Mouse (Mus musculus) MEL (cell line): ENCODE measurements at regions not wholly inside any gene's neighbourhood (a gene's known extent, or its start where the extent isn't known, plus 50 kb on each side); places are given as distances from the start of the nearest gene placed in this dataset.

Source experiments
- CTCF ChIP-seq, 3 experiments: IDR thresholded peaks in 2 of 3; conservative IDR thresholded peaks in 1 of 3; 2 replicates each; pipeline ENCODE4 v1.5.1; 2011 to 2012; ENCODE audit warnings: low read length in 3 of 3, low read depth in 2 of 3, mild to moderate bottlenecking in 2 of 3, improper control_type of control experiment in 1 of 3, inconsistent platforms in 1 of 3, mixed read lengths in 1 of 3, moderate library complexity in 1 of 3; ENCODE audit not compliant: control insufficient read depth in 1 of 3, insufficient read depth in 1 of 3, poor library complexity in 1 of 3, severe bottlenecking in 1 of 3
- E2F4 ChIP-seq: IDR thresholded peaks from 2 replicates; pipeline ENCODE4 v1.6.1; 2011; ENCODE audit warnings: low read depth, low read length, improper control_type of control experiment, borderline replicate concordance
- EP300 ChIP-seq, 2 experiments: IDR thresholded peaks; 2 replicates each; pipeline ENCODE4 v1.6.1; 2011; ENCODE audit warnings: improper control_type of control experiment in 2 of 2, low read length in 2 of 2, low read depth in 1 of 2, mild to moderate bottlenecking in 1 of 2
- ETS1 ChIP-seq: IDR thresholded peaks from 2 replicates; pipeline ENCODE4 v1.6.1; 2012; ENCODE audit warnings: low read depth, mild to moderate bottlenecking, inconsistent platforms, low read length, improper control_type of control experiment, moderate library complexity
- MAFK ChIP-seq: IDR thresholded peaks from 2 replicates; pipeline ENCODE4 v1.6.1; 2011; ENCODE audit warnings: low read depth, mild to moderate bottlenecking, low read length, improper control_type of control experiment, borderline replicate concordance
- MEF2A ChIP-seq: IDR thresholded peaks from 2 replicates; pipeline ENCODE4 v1.6.1; 2014; ENCODE audit warnings: low read depth, mild to moderate bottlenecking, inconsistent platforms, low read length, improper control_type of control experiment; ENCODE audit not compliant: poor library complexity, insufficient replicate concordance, severe bottlenecking; ENCODE audit errors: extremely low read depth
- POLR2A ChIP-seq, 2 experiments: IDR thresholded peaks; 2 replicates each; pipeline ENCODE4 v1.6.1; 2011 to 2012; ENCODE audit warnings: low read length in 2 of 2, mild to moderate bottlenecking in 2 of 2, control low read depth in 1 of 2, improper control_type of control experiment in 1 of 2, low read depth in 1 of 2, moderate library complexity in 1 of 2; ENCODE audit not compliant: control insufficient read depth in 1 of 2, insufficient read depth in 1 of 2, poor library complexity in 1 of 2
- POLR2AphosphoS5 ChIP-seq: IDR thresholded peaks from 2 replicates; pipeline ENCODE4 v1.6.1; 2012; ENCODE audit warnings: low read depth, borderline replicate concordance, mild to moderate bottlenecking, inconsistent platforms, low read length, moderate library complexity, mixed read lengths
- SMC3 ChIP-seq: IDR thresholded peaks from 2 replicates; pipeline ENCODE4 v1.6.1; 2011; ENCODE audit warnings: low read depth, low read length, improper control_type of control experiment
- TAL1 ChIP-seq: IDR thresholded peaks from 2 replicates; pipeline ENCODE4 v1.6.1; 2012; ENCODE audit warnings: mild to moderate bottlenecking, inconsistent platforms, low read length, moderate library complexity, mixed read lengths
- ZMIZ1 ChIP-seq: IDR thresholded peaks from 2 replicates; pipeline ENCODE4 v1.6.1; 2012; ENCODE audit warnings: low read depth, mild to moderate bottlenecking, inconsistent platforms, low read length, improper control_type of control experiment, moderate library complexity
- ZNF384 ChIP-seq: IDR thresholded peaks from 2 replicates; pipeline ENCODE4 v1.6.1; 2012; ENCODE audit warnings: low read depth, mild to moderate bottlenecking, inconsistent platforms, low read length, improper control_type of control experiment

GRCm38 (mm10) chr1:150212454-150212853, 106.8 kb upstream of the Pdc start:
- TF ChIP-seq POLR2A (IDR thresholded peaks at IDR 0.05; ENCODE audit: control insufficient read depth in 1 of 2, insufficient read depth in 1 of 2, low read depth in 1 of 2, low read length in 2 of 2, poor library complexity in 1 of 2) (no peak), TAL1 (no peak), CTCF (IDR thresholded peaks at IDR 0.05 in 2 of 3, conservative IDR thresholded peaks at IDR 0.05 in 1 of 3; ENCODE audit: control insufficient read depth in 1 of 3, insufficient read depth in 1 of 3, low read depth in 2 of 3, low read length in 3 of 3, poor library complexity in 1 of 3, severe bottlenecking in 1 of 3) (no peak), SMC3 (no peak), POLR2AphosphoS5 (no peak), E2F4 (no peak), ZMIZ1 (no peak), MEF2A (no peak), MAFK (no peak), ZNF384 (no peak), ETS1 (no peak), EP300 (IDR thresholded peaks at IDR 0.05; ENCODE audit: low read depth in 1 of 2, low read length in 2 of 2) (no peak)
